Mouse (Mus musculus): ENCODE results near the gene Oxct2b. TPM values are rescaled to one million over a fixed set of nuclear protein-coding genes. Genes with fewer than 3 reads are reported as not detected.
"Not testable (repeated sequence)": the region's sequence is repeated elsewhere in the genome, so short reads cannot be mapped to it uniquely, and the experiment has no call there.

The Oxct2b gene
- polyA plus RNA-seq, 1 experiment from 2014 or later = 0.25 TPM

DNA sequence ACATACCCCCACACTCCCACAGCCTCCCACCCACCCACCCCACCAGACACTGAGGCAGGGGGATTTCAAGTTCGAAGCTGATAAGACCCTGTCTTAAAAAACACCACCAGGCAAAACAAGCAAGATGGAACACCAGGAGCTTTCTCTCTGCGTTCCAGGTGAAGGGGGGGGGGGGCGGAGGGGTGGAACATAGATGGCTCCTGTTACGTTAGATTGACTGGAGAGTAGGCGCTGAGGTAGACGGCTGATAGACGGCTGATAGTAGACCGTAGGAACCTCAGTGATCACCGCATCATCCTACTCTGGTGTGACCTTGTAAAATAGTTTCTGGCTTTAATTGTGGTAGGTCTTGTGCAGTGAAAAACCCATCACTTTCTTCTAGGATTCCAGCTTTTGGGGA, 22.2 kb upstream of the Oxct2b start:
- Histone ChIP-seq H3K9me3 (no peaks in the 10 kb centered on the region), H3K9ac (no peak overlapping the region), H3K4me2 (no peak overlapping the region), H3K27ac (no peak overlapping the region), H3K36me3 (replicated peaks) (no peaks in the 10 kb centered on the region), H3K27me3 (replicated peaks) (no peaks in the 10 kb centered on the region), H3K4me1 (no peaks in the 10 kb centered on the region), H3K4me3 (no peak overlapping the region)
- no peak for ATAC-seq (replicated peaks)
- 77% methylated on average over 9 of the region's 9 CpGs for WGBS

DNA sequence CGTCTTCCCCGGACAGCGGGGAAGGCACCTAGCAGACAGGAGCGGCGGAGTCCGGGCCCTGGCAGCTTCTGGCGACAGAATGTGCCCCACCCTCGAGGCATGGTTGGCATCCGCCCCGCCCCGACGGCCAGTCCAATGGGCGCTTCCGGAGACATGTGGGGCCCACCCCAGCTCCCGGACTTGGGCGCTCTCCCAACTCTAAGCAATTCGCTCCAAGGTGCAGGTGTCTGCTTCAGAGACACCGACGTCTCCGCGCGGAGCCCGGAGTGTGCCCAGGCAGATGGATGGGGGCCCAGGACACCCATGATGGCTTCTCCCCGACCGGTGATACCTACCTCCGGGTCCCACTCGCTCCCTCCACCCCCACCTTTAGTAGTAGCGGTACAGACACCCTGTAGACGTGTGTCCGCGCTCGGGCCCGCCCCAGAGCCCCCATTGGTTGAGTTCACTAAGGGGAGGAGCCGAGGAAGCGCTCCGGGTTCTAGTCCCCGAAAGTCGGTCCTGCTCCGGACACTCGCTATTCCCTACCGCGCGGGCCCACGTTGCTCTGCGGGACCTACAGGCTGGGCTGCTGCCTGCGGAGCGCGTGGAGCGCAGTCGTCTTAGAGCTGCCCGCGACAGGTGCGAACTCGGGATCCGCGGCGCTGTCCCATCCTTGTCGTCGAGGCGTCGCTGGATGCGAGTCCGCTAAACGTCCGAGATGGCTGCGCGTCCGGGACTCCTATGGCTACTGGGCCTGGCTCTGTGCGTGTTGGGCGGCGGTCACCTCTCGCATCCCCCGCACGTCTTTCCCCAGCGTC, 11.2 kb upstream of the Oxct2b start, which contains the start of gene Bmp8b:
TSS of gene Bmp8b (plus strand) at position 515 of the 800 bp plus-strand sequence.
- Histone ChIP-seq H3K4me1 (peaks cover 12% of the 10 kb centered on the region), H3K27me3 (replicated peaks) (peaks cover 23% of the 10 kb centered on the region), H3K4me3 (peak within 1 kb of the TSS; percentile 28), H3K36me3 (replicated peaks) (no peaks in the 10 kb centered on the region), H3K27ac (no peak within 1 kb of the TSS), H3K4me2 (peak within 1 kb of the TSS; percentile 47), H3K9me3 (no peaks in the 10 kb centered on the region), H3K9ac (no peak within 1 kb of the TSS)
- WGBS = 5% methylated on average over 75 of the region's 75 CpGs
- ATAC-seq (replicated peaks) = peak; percentile 63

DNA sequence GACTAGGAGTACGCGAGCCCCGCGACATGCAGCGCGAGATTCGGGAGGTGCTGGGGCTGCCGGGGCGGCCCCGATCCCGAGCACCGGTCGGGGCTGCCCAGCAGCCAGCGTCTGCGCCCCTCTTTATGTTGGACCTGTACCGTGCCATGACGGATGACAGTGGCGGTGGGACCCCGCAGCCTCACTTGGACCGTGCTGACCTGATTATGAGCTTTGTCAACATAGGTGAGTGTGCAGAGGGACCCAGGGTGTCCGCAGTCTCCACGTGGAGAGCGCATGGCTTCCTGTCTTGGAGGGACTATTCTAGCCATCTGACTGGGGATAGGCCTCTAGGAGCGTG, 10.6 kb upstream of the Oxct2b start:
- Histone ChIP-seq H3K9ac (no peak overlapping the region), H3K4me3 (peak overlapping the region; percentile 28), H3K27ac (no peak overlapping the region), H3K4me2 (peak overlapping the region; percentile 47), H3K36me3 (replicated peaks) (no peaks in the 10 kb centered on the region), H3K4me1 (peaks cover 12% of the 10 kb centered on the region), H3K9me3 (no peaks in the 10 kb centered on the region), H3K27me3 (replicated peaks) (peaks cover 23% of the 10 kb centered on the region)
- 28% methylated on average over 24 of the region's 24 CpGs for WGBS
- peak; percentile 37 for ATAC-seq (replicated peaks)

DNA sequence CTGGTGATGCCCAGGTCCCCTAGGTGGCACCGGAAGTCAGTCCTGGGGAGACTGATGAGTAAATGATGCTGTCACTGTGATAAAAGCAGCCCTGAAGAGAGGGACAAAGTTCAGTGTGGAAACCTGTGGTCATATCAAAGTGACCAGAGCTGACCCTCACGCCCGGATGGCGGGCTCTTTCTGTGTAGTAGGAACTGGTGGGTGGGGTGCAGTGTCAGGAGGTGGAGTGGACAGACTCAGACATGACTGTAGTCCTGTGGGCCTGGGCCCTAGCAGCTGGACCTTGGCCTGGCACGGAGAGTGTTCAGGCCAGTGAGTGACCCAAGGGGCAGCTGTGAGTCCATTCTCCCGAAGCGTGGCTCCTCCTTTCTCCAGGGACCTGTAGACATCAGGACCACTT, 10.1 kb upstream of the Oxct2b start:
- WGBS = 84% methylated on average over 7 of the region's 7 CpGs
- not testable (repeated sequence) for H3K9ac ChIP-seq; H3K27ac ChIP-seq; H3K4me2 ChIP-seq; H3K9me3 ChIP-seq; H3K36me3 ChIP-seq (replicated peaks); H3K4me3 ChIP-seq; ATAC-seq (replicated peaks)
- Histone ChIP-seq H3K4me1 (peaks cover 12% of the 10 kb centered on the region), H3K27me3 (replicated peaks) (peaks cover 23% of the 10 kb centered on the region)

DNA sequence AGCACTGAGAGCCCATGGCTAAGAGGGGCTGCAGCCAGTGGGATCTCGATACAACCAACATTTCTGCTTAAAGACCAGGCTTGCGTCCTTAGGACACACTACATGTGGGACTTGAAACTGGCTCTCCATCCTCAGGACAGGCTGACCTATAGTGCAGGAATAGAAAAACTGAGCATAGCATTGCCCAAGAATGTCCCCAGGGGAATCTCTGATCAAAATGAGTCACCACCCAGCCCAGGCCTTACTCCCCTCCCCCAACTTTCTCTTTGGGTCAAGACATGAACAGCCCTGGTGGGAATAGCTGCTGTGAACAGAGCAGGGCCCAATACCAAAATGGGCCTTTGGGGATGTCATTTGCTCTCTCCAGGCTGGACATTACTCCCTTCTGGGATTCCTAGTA, 9.2 kb upstream of the Oxct2b start:
- Histone ChIP-seq H3K4me2 (no peak overlapping the region), H3K27me3 (replicated peaks) (peaks cover 23% of the 10 kb centered on the region), H3K27ac (no peak overlapping the region), H3K36me3 (replicated peaks) (no peaks in the 10 kb centered on the region), H3K4me1 (peaks cover 12% of the 10 kb centered on the region), H3K9ac (no peak overlapping the region), H3K4me3 (no peak overlapping the region), H3K9me3 (no peaks in the 10 kb centered on the region)
- WGBS = 94% methylated on average over 2 of the region's 2 CpGs
- no peak for ATAC-seq (replicated peaks)

DNA sequence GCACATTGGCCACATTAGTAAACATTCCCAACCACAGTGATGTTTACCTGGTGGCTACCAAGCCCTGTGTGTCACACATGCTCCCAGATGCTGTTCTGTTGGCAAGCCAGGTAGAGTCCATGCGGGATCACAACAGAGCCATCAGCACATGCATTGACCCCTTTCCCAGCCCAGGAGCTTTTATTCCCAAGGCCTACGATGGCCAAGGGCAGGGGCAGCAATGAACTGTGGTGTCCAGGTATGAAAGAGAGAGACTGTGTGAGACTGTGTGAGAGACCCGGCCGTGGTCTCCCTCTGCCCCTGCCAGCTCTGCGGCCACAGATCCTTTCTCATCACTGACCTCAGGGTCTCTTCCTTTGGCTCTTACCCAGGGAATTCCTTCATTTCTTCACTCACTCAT, 8.0 kb upstream of the Oxct2b start:
- Histone ChIP-seq H3K27ac (no peak overlapping the region), H3K4me2 (no peak overlapping the region)
- no peak for ATAC-seq (replicated peaks)

DNA sequence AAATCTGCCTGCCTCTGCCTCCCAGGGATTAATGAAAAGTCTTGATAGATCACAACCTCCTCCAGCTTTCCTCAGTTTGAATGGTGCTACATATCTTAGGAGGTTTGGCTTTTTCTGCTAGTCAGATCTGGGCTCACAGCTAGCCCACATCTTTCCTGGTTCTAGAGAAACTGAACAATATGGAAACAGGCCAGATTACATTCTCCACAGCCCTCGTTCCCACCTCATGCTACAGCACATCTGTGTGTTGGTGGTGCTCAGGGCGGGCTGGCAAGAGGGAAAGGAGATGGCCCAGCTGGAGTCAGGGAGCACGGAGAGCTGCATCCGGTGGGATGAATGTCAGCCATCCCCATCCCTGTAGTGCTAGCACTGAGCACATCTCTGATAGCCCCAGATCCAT, 5.3 kb upstream of the Oxct2b start:
- peaks cover 8% of the 10 kb centered on the region for H3K27me3 ChIP-seq (replicated peaks)
- H3K4me1 ChIP-seq = no peaks in the 10 kb centered on the region
- 84% methylated on average over 4 of the region's 4 CpGs for WGBS
- no peak overlapping the region for H3K4me2 ChIP-seq
- no peaks in the 10 kb centered on the region for H3K36me3 ChIP-seq (replicated peaks)
- H3K27ac ChIP-seq = no peak overlapping the region
- ATAC-seq (replicated peaks) = no peak
- H3K9me3 ChIP-seq = no peaks in the 10 kb centered on the region
- no peak overlapping the region for H3K4me3 ChIP-seq
- H3K9ac ChIP-seq = no peak overlapping the region

More for the DNA sequence above, 8.0 kb upstream of the Oxct2b start:
- peaks cover 23% of the 10 kb centered on the region for H3K27me3 ChIP-seq (replicated peaks)
- 96% methylated on average over 5 of the region's 5 CpGs for WGBS
- H3K9me3 ChIP-seq = no peaks in the 10 kb centered on the region
- no peak overlapping the region for H3K4me3 ChIP-seq
- no peak overlapping the region for H3K9ac ChIP-seq
- no peaks in the 10 kb centered on the region for H3K36me3 ChIP-seq (replicated peaks)
- H3K4me1 ChIP-seq = peaks cover 12% of the 10 kb centered on the region

DNA sequence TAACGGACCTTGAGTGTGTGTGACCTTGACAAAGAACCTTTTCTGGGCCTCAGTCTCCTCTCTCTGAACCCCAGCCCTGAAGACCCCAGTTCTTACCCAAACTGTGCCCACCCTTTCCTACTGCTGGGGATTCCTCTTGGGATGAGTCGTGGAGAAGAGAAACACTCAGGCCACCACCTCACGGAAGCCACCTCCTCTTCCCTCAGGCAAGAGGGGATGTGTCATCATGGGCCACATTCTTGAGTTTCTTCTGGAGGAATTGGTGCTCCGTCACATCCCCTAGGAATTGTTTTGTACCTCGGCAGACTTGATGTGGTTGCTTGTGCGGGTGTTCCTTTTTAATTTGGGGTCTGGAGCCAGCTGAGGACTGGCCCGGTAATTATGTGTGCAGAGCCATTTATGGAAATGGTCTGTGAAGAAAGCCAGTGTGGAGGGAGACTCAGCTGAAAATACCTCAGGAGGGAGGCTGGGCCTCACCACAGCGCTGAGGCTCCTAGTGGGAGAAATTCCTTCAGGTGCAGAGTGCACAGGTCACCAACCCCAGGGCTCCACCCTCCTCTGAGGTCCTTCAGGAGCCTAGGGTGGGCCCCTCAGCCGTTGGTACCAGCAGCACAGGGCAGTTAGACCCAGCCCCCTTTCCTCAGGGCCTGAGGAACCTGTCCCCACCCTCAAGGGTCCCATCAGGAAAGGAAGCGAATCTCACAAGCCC, 4.6 kb upstream of the Oxct2b start:
- 82% methylated on average over 10 of the region's 10 CpGs for WGBS

DNA sequence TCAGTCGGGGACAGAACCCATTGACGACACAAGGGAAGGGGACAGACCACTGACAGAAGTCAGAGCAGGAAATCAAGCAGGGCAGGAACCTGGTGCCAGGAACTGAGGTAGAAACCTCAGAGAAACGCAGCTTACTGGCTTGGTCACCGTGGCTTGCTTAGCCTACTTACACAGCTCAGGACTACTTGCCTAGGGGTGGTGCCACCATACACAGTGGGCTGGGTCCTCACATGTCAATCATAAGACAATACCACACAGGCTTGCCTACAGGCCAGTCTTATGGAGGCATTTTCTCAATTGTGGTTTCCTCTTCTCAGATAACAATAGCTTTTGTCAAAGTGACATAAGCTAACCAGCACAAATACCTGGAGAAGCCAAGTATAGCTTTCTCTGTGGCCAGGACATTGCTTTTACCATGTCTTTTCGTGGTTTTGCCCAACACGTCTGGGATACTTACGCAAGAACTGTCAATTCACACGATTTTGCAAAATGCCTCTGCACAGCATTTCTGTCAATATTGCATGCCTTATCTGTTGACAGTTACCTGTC, 3.8 kb upstream of the Oxct2b start:
- Histone ChIP-seq H3K9me3 (no peaks in the 10 kb centered on the region), H3K27ac (no peak overlapping the region), H3K36me3 (replicated peaks) (no peaks in the 10 kb centered on the region), H3K4me3 (no peak overlapping the region), H3K9ac (no peak overlapping the region), H3K4me2 (no peak overlapping the region), H3K27me3 (replicated peaks) (no peaks in the 10 kb centered on the region), H3K4me1 (no peaks in the 10 kb centered on the region)
- ATAC-seq (replicated peaks) = no peak
- WGBS = 83% methylated on average over 8 of the region's 8 CpGs

More for the DNA sequence above, 4.6 kb upstream of the Oxct2b start:
- not testable (repeated sequence) for H3K4me3 ChIP-seq; H3K4me1 ChIP-seq; H3K27ac ChIP-seq; ATAC-seq (replicated peaks); H3K36me3 ChIP-seq (replicated peaks); H3K27me3 ChIP-seq (replicated peaks); H3K9ac ChIP-seq; H3K9me3 ChIP-seq; H3K4me2 ChIP-seq

DNA sequence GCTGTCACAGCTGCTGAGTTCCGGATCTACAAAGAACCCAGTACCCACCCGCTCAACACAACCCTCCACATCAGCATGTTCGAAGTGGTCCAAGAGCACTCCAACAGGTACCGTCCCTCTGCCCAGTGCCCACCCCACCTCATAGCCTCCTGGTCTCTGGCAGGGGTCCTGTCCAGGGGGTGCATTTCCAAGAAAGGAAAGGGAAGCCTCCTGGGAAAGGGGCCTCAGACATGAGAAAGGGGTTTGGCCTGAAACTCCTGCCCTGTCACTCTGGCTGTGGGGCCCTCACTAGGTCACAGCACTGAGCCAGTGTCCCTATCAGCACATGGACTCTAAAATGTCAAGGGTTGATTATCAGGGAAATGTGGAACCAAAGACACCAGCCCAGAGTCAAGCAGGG, 1.4 kb upstream of the Oxct2b start:
- 88% methylated on average over 4 of the region's 4 CpGs for WGBS
- H3K9me3 ChIP-seq; H3K27ac ChIP-seq; H3K4me1 ChIP-seq; H3K36me3 ChIP-seq (replicated peaks); ATAC-seq (replicated peaks); H3K4me3 ChIP-seq; H3K4me2 ChIP-seq; H3K27me3 ChIP-seq (replicated peaks); H3K9ac ChIP-seq: not testable (repeated sequence)

DNA sequence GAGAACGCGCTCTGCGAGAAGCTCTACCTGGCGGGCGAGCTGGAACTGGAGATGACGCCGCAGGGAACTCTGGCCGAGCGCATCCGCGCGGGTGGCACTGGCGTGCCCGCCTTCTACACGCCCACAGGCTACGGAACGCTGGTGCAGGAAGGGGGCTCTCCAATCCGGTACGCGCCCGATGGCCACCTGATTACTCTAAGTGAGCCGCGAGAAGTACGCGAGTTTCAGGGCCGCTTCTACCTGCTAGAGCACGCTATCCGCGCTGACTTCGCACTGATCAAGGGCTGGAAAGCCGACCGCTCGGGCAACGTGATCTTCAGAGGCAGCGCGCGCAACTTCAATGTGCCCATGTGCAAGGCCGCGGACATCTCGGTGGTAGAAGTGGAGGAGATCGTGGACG, 574 bp downstream of the Oxct2b start:
- not testable (repeated sequence) for H3K9ac ChIP-seq; H3K9me3 ChIP-seq; H3K27me3 ChIP-seq (replicated peaks); H3K4me1 ChIP-seq; H3K36me3 ChIP-seq (replicated peaks); H3K27ac ChIP-seq
- ATAC-seq (replicated peaks) = peak; percentile 86
- H3K4me2 ChIP-seq = peak overlapping the region; percentile 58
- H3K4me3 ChIP-seq = peak overlapping the region; percentile 40
- 28% methylated on average over 25 of the region's 42 CpGs for WGBS

DNA sequence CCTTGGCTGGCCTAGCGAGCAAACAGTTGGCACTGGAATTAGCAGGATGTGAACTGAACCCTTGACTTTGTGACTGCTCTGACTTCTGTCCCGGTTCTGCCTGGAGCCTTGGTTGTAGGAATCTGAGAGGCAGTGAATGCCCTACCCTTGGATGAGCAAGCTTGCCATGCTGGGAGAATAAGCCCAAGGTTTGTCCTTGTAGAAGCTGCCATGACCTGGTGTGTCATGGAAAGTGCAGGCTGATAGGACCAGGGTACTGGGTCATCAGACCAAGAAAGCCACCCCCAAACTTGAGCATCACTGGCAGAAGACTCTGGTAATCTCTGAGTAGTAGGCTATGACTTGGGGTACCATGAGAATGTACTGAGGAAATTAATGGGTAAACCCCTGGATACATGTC, 5.2 kb downstream of the Oxct2b start:
- Histone ChIP-seq H3K4me2 (no peak overlapping the region), H3K4me3 (no peak overlapping the region), H3K9me3 (no peaks in the 10 kb centered on the region), H3K9ac (no peak overlapping the region), H3K27ac (no peak overlapping the region), H3K4me1 (no peaks in the 10 kb centered on the region), H3K27me3 (replicated peaks) (0 out of 2 replicates have a peak, but pooled peaks cover 4% of the 10 kb centered on the region), H3K36me3 (replicated peaks) (0 out of 2 replicates have a peak, but pooled peaks cover 5% of the 10 kb centered on the region)
- WGBS = 84% methylated on average over 2 of the region's 2 CpGs
- no peak for ATAC-seq (replicated peaks)
